Mouse (Mus musculus) spleen, postnatal 4 days (tissue): Measurements from ENCODE around the gene Plpp4.

Source experiments
- DNase-seq, 2 experiments: peaks; one replicate each; pipeline ENCODE4 v3.0.0; 2022; ENCODE audit warnings: low spot score in 2 of 2

Plpp4 gene

DNA sequence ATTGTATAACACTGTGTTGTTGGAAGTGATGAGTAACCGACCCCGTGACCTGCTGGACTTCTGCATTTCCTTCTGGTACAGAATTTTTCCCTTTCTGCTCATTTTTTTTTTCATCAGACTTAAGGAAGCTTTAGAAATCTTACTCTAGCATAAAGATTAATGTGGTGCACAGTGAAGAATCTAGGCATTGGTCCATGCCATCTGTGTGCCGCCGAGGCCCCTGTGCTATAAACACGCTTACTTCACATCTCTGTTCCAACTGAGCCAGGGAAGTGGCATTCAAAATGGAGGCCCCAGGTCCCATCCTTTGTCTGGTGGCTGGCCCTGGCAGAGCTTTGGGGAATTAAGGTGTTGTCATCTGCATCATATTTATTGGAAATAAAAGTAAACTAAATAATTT is 44.8 kb downstream of the Plpp4 start:
- DNase-seq, result no peak

DNA sequence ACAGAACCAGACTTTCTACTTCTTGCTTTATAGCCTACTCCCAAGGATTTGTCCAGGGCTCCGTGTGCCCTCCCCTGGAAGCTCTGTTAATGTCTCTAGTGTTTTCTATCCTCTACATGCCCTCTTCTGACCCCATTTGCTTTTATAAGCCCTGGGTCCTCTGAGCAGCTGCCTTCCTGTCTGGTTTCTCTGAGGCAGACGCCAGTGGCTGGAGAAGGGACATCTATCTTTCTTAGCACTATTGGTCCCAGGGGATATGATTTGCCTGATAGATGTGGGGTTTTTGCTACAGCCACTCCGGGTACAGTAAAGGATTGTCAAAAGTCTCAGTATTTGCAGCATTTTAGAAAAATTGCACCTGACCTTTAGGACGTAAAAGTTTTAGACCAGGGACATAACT is 46.5 kb downstream of the Plpp4 start:
- DNase-seq, result no peak

DNA sequence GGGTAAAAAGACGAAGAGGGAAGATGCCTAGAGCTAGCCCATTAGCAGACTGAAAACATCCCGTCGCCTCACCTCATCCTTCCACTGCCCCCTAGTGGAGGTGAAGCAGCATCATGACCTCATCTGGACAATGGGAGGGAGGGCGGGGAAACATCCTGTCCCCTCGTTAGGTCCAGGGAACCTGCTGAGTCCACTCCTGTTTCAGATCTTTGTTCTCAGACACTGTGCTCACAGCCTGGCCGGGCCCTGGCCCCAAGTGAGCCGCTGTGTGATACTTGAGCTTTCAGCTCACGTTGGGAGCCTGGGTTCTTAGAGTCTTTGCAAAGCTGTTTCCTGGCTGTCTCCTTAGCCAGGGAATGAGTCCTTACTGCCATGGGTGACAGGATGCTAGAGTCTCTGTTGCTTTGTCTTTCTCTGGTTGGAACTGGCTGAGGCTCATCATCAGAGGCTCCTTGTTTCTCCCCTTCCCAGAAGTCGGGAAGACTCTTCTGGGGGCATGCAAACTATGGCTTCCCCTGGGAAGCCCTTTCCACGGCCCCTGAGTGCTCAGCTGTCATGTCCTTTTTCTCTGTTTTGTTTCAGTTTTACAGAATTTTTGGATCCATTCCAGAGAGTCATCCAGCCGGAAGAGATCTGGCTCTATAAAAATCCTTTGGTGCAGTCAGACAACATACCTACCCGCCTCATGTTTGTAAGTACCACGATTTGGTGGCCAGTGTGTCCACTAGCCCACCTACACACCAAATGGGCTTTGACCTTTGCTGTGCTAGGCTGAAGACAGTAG is 50.4 kb downstream of the Plpp4 start:
- DNase-seq, result no peak

DNA sequence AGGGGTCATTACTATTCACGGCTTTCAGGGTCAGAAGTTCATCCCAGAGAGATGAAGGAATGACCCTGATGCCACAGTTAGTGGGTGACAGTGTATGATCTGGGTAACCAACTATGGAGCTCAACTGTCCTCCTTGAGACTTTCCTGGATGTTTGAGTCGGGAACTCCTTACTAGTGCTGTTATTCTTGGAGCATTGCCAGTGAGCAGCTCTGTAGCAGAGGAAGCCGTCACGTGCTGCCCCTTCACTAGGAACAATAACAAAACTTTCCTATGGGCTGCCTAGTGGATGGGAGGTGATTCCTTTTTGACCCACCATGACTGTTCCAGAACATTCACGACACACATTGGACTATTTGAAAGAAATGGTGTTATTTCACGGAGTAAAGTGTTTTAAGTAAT is 51.8 kb downstream of the Plpp4 start:
- no peak for DNase-seq

DNA sequence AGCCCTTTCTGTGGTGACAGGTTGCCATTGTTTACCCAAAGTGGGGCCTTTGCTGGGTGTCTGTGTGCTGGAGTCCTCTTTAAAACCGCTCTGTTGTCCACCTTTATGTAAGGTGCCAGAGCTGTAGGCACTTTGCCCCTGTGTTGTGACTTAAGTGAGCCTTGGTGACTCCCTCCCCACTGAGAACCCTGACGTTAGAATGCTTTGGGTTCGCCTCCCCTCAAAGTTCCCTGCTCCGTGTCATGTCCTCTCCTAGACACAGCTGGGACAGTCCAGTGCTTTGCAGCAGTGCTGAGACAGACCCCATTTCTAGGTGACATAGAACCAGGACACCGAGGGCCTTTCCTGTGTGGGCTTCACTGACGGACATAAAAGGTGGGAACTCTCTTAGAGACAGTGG is 55.7 kb downstream of the Plpp4 start:
- no peak for DNase-seq

DNA sequence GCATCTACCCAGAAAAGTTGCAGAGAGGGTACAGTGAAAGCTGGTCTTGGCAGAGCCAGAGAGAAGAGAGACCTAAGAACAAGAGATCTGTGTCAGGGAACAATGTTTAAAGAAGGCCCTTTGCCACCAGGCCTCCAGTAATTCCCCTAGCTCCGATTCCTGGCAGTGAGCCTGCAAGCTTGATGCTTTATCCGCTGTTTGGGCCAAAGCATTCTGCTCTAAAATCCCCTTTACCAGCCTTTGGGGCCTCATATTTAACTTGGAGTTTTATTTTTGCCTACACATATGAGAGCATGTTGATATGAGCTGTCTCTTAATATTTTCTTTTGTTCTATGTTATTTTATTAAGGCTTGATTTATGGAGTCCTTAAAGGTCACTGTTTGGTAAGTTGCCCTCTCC is 57.1 kb downstream of the Plpp4 start:
- no peak for DNase-seq

DNA sequence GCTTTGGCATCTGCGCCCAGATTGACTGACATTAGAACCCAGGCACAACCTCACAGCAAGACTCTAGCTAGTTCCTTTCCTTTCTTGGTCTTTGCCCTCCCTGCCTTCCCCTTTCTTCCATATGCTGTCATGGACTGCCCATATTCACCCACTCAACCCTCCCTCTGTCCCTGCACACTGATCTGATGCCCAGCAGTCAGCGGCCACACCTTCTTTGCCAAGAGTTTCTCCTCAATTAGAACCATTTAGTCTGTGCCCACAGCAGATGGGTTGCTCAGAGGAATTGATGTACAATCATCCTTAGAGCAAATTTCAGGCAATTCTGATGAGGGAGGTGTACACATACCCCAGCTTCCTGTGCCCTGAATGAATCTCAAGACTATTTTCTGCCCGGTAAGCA is 83.3 kb downstream of the Plpp4 start:
- no peak for DNase-seq

DNA sequence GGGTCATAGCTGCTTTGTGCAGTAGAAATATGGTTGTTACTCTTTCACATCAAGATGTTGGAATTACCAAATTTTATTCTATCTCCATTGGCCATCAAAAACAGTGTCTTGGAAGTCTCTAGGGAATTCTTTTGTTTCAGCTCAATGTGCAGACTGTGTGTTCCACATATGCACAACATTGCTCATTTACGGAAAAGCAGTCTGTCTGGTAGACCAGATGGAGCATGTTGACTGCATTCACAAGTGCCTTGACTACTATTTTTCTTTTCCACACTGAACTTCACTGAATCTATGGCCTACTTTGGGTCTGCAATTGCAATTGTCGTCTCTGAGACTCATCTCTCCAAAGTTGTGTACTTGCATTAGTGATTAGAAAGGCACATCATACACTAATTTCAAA is 98.7 kb downstream of the Plpp4 start:
- DNase-seq, result no peak

DNA sequence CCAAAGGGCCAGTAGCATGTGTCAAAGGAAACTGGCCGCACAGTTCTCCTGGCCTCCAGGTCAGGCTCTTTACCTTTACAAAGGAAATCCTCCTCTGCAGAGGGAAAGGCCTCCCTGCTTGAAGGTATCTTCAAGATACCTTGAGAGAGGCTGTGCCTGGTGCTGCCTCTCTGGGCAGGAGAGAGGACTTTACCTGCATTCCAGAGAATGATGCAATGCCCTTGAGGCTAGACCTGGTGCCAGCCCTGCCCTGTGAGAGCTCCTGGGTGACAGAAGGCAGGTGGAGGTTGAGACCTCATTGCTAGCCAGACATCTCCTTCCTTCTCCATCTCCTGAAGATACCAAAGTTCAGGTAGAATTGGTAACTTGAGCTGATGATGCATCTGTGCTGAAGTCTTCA is 118.5 kb downstream of the Plpp4 start:
- peak in 1 of 2 experiments; percentile 19 for DNase-seq

DNA sequence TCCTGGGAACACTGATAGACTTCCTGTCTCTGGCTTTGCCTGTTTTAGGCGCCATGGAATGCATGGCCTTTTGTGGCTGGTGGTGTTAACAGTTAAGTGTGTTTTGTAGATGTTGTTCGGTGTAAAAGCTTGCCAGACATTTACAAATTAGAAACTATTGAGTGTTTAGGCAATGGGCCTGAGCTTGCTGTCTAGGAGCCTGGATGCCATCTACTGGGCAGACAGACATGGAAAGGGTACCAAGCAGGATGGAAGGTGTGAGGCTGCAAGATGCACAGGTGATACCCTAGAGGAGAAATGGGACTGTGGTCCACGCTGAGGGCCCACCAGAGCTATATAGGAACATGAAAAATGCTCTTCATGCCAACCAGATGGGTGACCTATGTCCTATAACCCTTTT is 128.3 kb downstream of the Plpp4 start:
- DNase-seq, result no peak

DNA sequence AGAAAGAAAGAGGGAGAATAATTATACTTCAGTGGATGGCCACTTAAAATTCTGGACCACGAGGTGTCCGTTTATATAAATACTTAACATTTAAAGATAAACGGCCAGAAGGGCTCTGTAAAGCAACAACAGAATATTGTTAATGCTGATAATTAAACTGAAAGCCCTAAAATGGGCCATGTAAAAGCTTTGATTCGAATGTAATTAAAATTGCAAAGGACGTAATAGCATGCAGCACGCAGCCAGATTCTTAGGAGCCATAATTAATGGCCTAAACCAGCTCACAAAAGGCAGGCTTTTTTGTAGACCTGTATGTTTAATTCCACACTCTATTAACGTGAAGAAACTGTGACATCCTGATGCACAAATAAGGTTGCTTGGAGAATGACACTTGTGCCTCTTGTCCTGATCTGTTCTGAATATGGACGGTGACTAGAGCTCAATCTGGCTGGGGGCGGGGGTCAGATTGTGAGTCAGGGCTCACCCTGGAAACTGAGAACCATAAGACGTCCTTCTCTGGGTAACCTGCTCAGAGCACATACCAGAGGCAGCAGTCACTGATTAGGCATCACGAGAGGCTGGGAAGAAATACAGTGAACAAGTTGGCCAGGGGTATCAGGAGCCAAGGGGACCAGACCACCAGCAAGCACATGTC is 136.1 kb downstream of the Plpp4 start:
- no peak for DNase-seq

DNA sequence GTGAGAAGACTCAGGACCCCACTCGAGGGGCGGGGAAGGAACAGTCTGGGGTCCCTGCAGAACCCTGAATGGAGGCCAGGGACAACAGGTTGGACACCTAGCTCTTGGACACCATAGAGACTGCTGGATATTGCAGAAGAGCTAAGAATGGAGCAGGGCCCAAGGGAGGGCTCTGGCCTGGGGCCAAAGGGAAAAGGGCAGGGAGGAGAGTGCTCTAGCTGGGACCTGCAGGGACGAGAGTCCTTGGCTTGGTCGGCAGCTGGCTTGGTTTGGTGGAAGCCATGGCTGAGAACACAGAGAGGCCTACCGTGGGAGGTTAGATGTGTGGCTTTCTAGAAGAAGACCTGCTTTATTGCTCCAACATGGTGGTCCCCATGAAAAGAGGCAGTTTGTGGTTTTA is 139.7 kb downstream of the Plpp4 start:
- no peak for DNase-seq

DNA sequence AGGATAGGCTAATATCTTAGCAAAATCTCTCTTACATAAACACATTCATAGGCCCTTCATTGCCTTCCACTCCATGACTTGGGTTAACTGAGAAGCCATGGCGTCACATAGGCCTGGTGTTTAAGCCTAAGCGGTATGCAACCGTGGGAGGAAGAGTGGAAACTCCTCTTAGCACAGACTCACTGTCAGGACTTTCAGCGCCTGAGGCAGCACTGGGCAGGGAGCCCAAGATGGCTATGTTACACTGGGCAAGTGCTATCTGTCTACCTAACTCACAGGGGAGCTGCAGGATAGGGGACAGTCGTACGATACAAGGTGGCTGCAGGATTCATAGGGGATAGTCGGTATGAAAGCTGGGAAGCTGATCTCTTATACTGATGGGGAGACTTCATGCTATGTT is 142.2 kb downstream of the Plpp4 start:
- no peak for DNase-seq

DNA sequence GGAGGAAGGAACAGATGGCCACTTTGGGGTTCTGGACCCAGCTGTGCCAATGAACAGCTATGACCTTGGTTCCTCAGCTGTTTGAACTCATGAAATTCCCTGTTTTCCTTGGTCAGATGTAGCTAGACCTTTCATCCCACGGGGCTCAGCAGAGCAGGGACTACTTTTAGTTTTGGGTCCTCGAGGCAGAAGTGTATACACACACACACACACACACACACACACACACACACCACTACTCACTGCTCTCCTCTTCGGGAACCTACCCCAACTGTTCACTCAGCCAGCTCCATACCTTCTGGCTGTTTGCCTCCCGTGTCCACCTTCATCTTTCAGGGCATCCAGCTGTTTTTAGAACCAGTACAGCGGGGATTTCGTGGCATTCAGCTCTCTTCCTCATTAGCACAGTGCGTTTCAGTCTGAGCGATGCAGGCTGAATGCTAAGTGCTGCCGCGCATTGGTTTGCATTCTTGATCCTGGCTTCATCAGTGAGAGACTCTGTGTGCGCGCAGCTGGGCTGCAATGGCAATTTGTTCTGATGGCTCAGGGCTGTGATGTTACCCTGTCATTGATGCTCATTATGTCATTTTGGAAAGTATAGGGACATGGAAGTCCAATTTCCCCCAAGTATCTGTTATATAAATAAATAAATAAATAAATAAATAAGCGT is 146.0 kb downstream of the Plpp4 start:
- no peak for DNase-seq

DNA sequence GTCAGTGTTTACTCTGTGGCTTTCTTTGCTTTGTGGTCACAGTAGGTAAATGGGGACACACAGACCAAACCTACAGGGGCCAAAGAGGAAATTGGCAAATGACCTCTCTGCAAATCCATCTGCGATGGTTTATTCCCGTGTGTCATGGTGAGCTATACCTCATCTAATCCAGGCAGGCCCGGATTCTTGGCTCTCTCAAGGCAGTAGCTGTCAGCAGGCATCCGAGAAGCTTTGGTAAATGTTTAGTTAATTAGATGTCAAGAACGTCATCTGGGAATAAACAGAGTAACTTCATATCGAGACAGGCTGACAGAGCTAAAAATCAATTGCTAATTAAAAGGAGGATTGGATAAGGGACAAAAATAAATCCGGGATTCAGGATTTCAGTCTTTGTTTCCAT is 149.2 kb downstream of the Plpp4 start:
- DNase-seq, result no peak

DNA sequence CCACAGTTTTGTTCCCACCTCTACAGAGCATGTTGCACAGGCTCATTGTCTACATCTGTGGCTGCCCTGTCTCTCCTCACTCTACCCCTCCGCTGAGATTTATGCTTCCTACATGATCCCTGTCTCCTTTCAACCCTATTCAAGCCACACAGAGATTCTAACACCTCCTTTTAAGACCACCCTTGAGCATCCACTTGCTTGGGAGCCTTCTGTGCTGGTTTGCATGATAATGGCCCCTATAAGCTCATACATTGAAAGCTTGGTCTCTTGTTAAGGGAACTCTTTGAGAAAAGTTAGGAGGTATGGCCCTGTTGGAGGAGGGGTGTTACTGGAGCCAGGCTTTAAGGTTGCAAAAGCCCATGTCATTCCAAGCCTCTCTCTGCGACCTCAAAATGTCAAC is 155.9 kb downstream of the Plpp4 start:
- DNase-seq, result no peak

DNA sequence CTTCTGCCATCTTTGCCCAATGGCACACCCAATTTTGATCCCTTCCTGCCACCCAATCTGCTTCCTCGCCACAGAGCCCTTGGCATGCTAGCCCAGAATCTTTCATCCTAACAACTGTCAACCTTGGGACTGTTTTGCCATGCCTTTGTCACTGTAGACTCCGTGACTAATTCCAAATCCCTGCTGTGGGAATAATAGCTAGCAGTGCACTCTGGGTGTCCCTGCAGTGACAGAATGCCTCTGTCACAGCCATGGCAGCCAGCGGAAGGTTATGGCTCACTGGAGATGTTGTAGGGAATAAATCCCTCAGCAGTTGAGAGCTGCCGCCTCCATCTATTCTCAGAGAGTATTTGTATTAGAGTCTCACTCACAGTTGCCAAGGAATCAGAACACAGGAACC is 158.3 kb downstream of the Plpp4 start:
- no peak for DNase-seq

DNA sequence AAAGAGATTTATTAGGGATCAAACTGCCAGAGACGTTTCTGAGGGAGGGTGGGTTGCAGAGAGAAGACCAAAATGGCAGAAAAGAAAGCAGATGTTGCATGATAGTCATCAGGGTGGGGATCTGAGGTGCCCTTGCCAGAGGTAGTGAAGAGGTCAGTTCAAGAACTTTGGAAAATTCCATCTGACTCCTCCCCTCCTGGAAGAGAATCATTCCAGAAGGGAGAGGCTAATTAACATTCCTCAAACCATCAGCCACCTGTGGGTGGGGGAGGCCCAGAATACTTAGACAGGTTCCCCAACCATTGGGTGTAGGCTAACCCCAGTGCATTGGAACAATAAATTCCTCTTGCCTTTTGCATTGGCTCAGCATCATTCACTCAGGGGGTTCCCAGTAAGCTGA is 164.3 kb downstream of the Plpp4 start:
- DNase-seq, result no peak

DNA sequence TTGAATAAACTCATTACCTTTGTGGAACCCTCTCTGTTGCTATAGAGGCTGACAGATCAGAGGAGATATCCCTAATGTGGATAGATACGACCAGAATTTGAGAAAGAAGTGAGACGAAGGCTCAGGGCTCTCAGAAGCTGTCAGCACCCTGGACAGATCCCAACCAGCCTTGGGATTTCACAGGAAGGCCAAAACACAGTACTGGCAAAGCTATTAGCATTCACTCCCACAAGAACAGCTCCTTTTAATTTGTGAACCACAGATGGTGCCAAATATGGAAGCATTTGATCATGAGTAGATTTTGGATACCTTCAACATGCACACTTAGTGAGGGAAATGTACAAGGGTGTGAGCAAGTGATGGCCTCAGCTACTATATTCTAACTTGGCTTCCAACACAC is 168.7 kb downstream of the Plpp4 start:
- no peak for DNase-seq

DNA sequence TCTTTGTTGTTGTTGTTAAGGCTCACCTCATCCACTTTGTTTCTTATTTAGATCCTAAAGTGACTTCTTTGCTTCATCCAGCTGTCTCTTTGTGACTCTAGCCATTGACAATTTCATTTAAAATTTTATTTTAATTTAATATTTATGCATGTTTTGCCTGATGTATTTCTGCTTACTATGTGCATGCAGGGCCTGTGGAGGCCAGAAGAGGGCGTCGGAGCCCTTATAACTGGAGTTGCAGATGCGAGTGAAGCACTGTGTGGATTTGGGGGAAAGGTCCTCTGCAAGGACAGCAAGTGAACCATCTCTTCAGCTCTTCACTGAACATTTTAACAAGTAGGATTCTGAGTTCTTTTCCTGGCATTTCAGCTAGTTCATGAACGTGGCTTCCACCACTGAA is 172.0 kb downstream of the Plpp4 start:
- no peak for DNase-seq

DNA sequence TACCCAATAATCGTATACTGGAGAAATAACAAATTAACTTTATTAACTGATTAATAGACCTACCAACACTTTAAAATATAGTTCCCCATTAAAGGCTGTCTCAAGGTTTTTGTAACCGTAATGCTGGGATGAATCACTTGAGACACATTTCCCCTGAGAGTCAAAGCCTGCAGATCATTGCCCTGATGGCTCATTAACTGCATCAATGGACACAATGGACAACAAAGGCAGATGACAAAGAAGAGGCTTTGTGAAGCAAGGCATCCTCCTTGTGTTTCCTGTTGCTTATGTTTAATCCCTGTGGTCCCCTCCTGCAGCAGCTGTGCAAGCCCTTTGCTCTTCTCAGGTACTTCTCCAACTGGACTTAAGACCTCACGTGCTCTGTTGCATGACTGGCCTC is 173.1 kb downstream of the Plpp4 start:
- no peak for DNase-seq
